Mouse (Mus musculus) megakaryocyte, embryonic 14.5 days (primary cell): ENCODE measurements around the gene Epop. TPM values are rescaled to one million over a fixed set of nuclear protein-coding genes. Genes with fewer than 3 reads are reported as not detected.
A peak's percentile ranks its signal among the peaks of the same experiment; 100 is the strongest.
"Not testable (repeated sequence)": the region's sequence is repeated elsewhere in the genome, so short reads cannot be mapped to it uniquely, and the experiment has no call there.

Experiments
- H3K27me3 ChIP-seq: replicated peaks from 2 replicates; pipeline ENCODE3; 2012; ENCODE audit warnings: inconsistent platforms
- H3K36me3 ChIP-seq: replicated peaks from 2 replicates; pipeline ENCODE3; 2012; ENCODE audit warnings: low read length, inconsistent platforms, mixed read lengths
- H3K4me1 ChIP-seq: 2 replicates; pipeline ENCODE4 v1.6.1; 2012; ENCODE audit warnings: inconsistent platforms
- H3K4me3 ChIP-seq: replicated peaks from 2 replicates; pipeline ENCODE3; 2012; ENCODE audit warnings: moderate library complexity, mild to moderate bottlenecking, inconsistent platforms
- H3K9me3 ChIP-seq: 2 replicates; pipeline ENCODE4 v1.6.1; 2012; ENCODE audit warnings: inconsistent platforms
- FLI1 ChIP-seq: IDR thresholded peaks from 2 replicates; pipeline ENCODE4 v1.6.1; 2012; ENCODE audit warnings: low read length, inconsistent platforms, mixed read lengths
- GATA1 ChIP-seq: IDR thresholded peaks from 3 replicates; pipeline ENCODE4 v1.6.1; 2012; ENCODE audit warnings: mixed read lengths, low read length, inconsistent platforms, borderline replicate concordance
- polyA plus RNA-seq: library from polyadenylated mRNA; stranded (reverse); fragments of >175 nt; gene quantifications from 2 replicates; pipeline ENCODE4 v1.2.3, GENCODE M21; 2012; ENCODE audit warnings: low replicate concordance; ENCODE audit not compliant: insufficient read depth

Epop gene
- polyA plus RNA-seq, 1 experiment, result 44.1 TPM

GRCm38 (mm10) chr11:97654210-97654609, 24.7 kb upstream of the Epop start:
- H3K36me3 ChIP-seq, result peaks cover 4% of the 10 kb centered on the region
- peaks cover 54% of the 10 kb centered on the region for H3K27me3 ChIP-seq
- TF ChIP-seq FLI1 (no peak), GATA1 (no peak)
- peaks cover 5% of the 10 kb centered on the region; the same call in 1 of the 2 replicates for H3K9me3 ChIP-seq
- H3K4me3 ChIP-seq, result no peak overlapping the region
- H3K4me1 ChIP-seq, result peaks cover 13% of the 10 kb centered on the region

- not testable (repeated sequence) for H3K4me1 ChIP-seq, H3K9me3 ChIP-seq, H3K36me3 ChIP-seq, H3K4me3 ChIP-seq
- H3K27me3 ChIP-seq, result peaks cover 51% of the 10 kb centered on the region
Measured at GRCm38 (mm10) chr11:97653376-97653775, 23.9 kb upstream of the Epop start.

GRCm38 (mm10) chr11:97650341-97650740, 20.8 kb upstream of the Epop start:
- TF ChIP-seq FLI1, result no peak
- no peak for TF ChIP-seq GATA1
- Histone ChIP-seq H3K27me3 (peaks cover 44% of the 10 kb centered on the region), H3K9me3 (peaks cover 5% of the 10 kb centered on the region; the same call in 1 of the 2 replicates), H3K36me3 (peaks cover 4% of the 10 kb centered on the region), H3K4me1 (no peaks in the 10 kb centered on the region), H3K4me3 (no peak overlapping the region)

GRCm38 (mm10) chr11:97648541-97648940, 19.0 kb upstream of the Epop start:
- H3K36me3 ChIP-seq, H3K4me3 ChIP-seq, H3K4me1 ChIP-seq, H3K9me3 ChIP-seq: not testable (repeated sequence)
- peaks cover 31% of the 10 kb centered on the region for H3K27me3 ChIP-seq

GRCm38 (mm10) chr11:97644834-97645233, 15.3 kb upstream of the Epop start:
- H3K4me1 ChIP-seq, result peaks cover 16% of the 10 kb centered on the region
- TF ChIP-seq FLI1 (no peak), GATA1 (no peak)
- no peak overlapping the region for H3K4me3 ChIP-seq
- H3K27me3 ChIP-seq, result peaks cover 29% of the 10 kb centered on the region
- H3K36me3 ChIP-seq, result no peaks in the 10 kb centered on the region
- peaks cover 14% of the 10 kb centered on the region for H3K9me3 ChIP-seq

GRCm38 (mm10) chr11:97643380-97644055, 14.0 kb upstream of the Epop start:
- no peak for TF ChIP-seq FLI1
- no peak for TF ChIP-seq GATA1
- Histone ChIP-seq H3K4me1 (peaks cover 16% of the 10 kb centered on the region), H3K27me3 (peaks cover 26% of the 10 kb centered on the region), H3K9me3 (peaks cover 14% of the 10 kb centered on the region), H3K36me3 (no peaks in the 10 kb centered on the region), H3K4me3 (no peak overlapping the region)

GRCm38 (mm10) chr11:97642746-97643145, 13.2 kb upstream of the Epop start:
- Histone ChIP-seq H3K4me3 (no peak overlapping the region), H3K4me1 (peaks cover 16% of the 10 kb centered on the region), H3K36me3 (no peaks in the 10 kb centered on the region), H3K9me3 (peaks cover 14% of the 10 kb centered on the region), H3K27me3 (peaks cover 32% of the 10 kb centered on the region)
- no peak for TF ChIP-seq FLI1
- TF ChIP-seq GATA1, result no peak

GRCm38 (mm10) chr11:97641668-97642067, 12.2 kb upstream of the Epop start:
- Histone ChIP-seq H3K4me1 (peaks cover 16% of the 10 kb centered on the region), H3K4me3 (peak overlapping the region; percentile 65), H3K27me3 (peaks cover 35% of the 10 kb centered on the region), H3K9me3 (peaks cover 14% of the 10 kb centered on the region), H3K36me3 (no peaks in the 10 kb centered on the region)
- TF ChIP-seq GATA1, result no peak
- TF ChIP-seq FLI1, result no peak

GRCm38 (mm10) chr11:97635468-97636019, 6.0 kb upstream of the Epop start:
- H3K4me1 ChIP-seq, result peaks cover 11% of the 10 kb centered on the region
- H3K9me3 ChIP-seq, result no peaks in the 10 kb centered on the region
- H3K4me3 ChIP-seq, result no peak overlapping the region
- peaks cover 52% of the 10 kb centered on the region for H3K27me3 ChIP-seq
- no peak for TF ChIP-seq GATA1
- TF ChIP-seq FLI1, result no peak
- no peaks in the 10 kb centered on the region for H3K36me3 ChIP-seq

- Histone ChIP-seq H3K27me3 (peaks cover 70% of the 10 kb centered on the region), H3K9me3 (peaks cover 16% of the 10 kb centered on the region), H3K4me1 (peaks cover 31% of the 10 kb centered on the region)
- not testable (repeated sequence) for H3K4me3 ChIP-seq, H3K36me3 ChIP-seq
Measured at GRCm38 (mm10) chr11:97632440-97632839, 2.9 kb upstream of the Epop start.

- no peak for TF ChIP-seq GATA1
- TF ChIP-seq FLI1, result no peak
- peaks cover 16% of the 10 kb centered on the region for H3K9me3 ChIP-seq
- H3K4me3 ChIP-seq, result peak overlapping the region; percentile 50
- H3K27me3 ChIP-seq, result peaks cover 75% of the 10 kb centered on the region
- H3K4me1 ChIP-seq, result peaks cover 31% of the 10 kb centered on the region
- no peaks in the 10 kb centered on the region for H3K36me3 ChIP-seq
Measured at GRCm38 (mm10) chr11:97631938-97632337, 2.4 kb upstream of the Epop start.
